Comparison of ENCODE assay signal across 10 mouse cellular contexts in the genomic region with DNA sequence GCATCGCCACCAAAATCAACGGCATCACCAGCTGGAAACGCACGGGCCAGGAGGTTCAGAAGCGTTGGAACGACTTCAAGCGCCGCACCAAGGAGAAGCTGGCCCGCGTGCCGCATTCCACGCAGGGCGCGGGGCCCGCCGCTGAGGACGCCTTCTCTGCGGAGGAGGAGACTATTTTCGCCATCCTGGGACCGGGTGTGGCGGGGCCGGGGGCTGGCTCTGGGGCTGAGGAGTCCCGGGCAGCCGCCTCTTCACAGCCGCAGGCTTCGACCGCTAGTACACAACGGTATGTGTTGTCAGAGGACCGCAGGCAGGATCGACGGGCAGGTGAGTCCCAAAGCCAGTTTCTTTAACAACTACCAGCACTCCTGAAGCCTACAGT. TPM values are rescaled to one million over a fixed set of nuclear protein-coding genes. Genes with fewer than 3 reads are reported as not detected.
A peak's percentile ranks its signal among the peaks of the same experiment; 100 is the strongest.
DNase-seq lines count a peak whose midpoint lies in the region; ATAC-seq and TF ChIP-seq lines count a peak whose summit lies in the region.
"Had no signal": no experiment of that assay in that cellular context is flagged by ENCODE, and none has a peak within 500 bp of the region (broad histone marks: within the 10 kb centered on the region; RNA-seq: fewer than 3 reads in every experiment).

No protein-coding gene starts in this region.

- no peak for TF ChIP-seq CTCF in C2C12 (IDR thresholded peaks at IDR 0.05; ENCODE audit: control insufficient read depth, insufficient read depth, insufficient read length)

- peak overlapping the region; percentile 36 for H3K4me3 ChIP-seq in C2C12 (ENCODE audit: insufficient read depth, poor library complexity, severe bottlenecking)
- H3K4me3 ChIP-seq in heart, embryonic 14.5 days (ENCODE audit: control insufficient read depth in 1 of 2, insufficient read depth in 1 of 2, low read depth in 1 of 2, low read length in 2 of 2): peak overlapping the region; percentile 42 to 44
- H3K4me3 ChIP-seq in limb, embryonic 14.5 days (replicated peaks; ENCODE audit: low read length): peak overlapping the region; percentile 49
- H3K4me3 ChIP-seq in neural tube, embryonic 15.5 days (replicated peaks): peak overlapping the region; percentile 60

- ATAC-seq in heart, embryonic 14.5 days (ENCODE audit: insufficient number of reproducible peaks, insufficient read depth, low FRiP score, low read depth): no peak
- no peak for ATAC-seq in limb, embryonic 14.5 days (ENCODE audit: low FRiP score, low read depth)
- no peak for ATAC-seq in neural tube, embryonic 15.5 days (ENCODE audit: low FRiP score)

- H3K27me3 ChIP-seq in C2C12 (ENCODE audit: control insufficient read depth, insufficient read depth, insufficient read length): peaks cover 8% of the 10 kb centered on the region
- H3K27me3 ChIP-seq in heart, embryonic 14.5 days (ENCODE audit: control insufficient read depth, insufficient read depth, low read length): peaks cover 26% of the 10 kb centered on the region
- H3K27me3 ChIP-seq in limb, embryonic 14.5 days (ENCODE audit: control insufficient read depth, insufficient read depth, low read length): peaks cover 16% of the 10 kb centered on the region
- H3K27me3 ChIP-seq in neural tube, embryonic 15.5 days (replicated peaks): peaks cover 6% of the 10 kb centered on the region; the same call in 1 of the 2 replicates

- H3K4me1 ChIP-seq in heart, embryonic 14.5 days (ENCODE audit: control insufficient read depth in 2 of 2, insufficient read depth in 2 of 2, low read length in 2 of 2): peaks cover 5 to 18% of the 10 kb centered on the region in 2 experiments
- H3K4me1 ChIP-seq in limb, embryonic 14.5 days (ENCODE audit: control insufficient read depth, insufficient read depth, low read length): peaks cover 10% of the 10 kb centered on the region
- peaks cover 49% of the 10 kb centered on the region for H3K4me1 ChIP-seq in neural tube, embryonic 15.5 days

- DNase-seq in gastrocnemius, adult 18-20 months (ENCODE audit: low spot score): peak; percentile 28
- no peak for DNase-seq in gastrocnemius, postnatal 4 days (ENCODE audit: low spot score in 2 of 2)
- DNase-seq in cerebellum, postnatal 10 days: peak; percentile 63 to 68
- DNase-seq in limb, embryonic 14.5 days (ENCODE audit: low spot score): no peak
- no peak for DNase-seq in adipocyte (ENCODE audit: low spot score)

- H3K4me2 ChIP-seq in heart, embryonic 14.5 days (ENCODE audit: low read length): peak overlapping the region; percentile 77
- peak overlapping the region; percentile 86 for H3K4me2 ChIP-seq in limb, embryonic 14.5 days (replicated peaks; ENCODE audit: low read depth, low read length, severe bottlenecking)
- H3K4me2 ChIP-seq in neural tube, embryonic 15.5 days: peak overlapping the region; percentile 84

- H3K9me3 ChIP-seq in heart, embryonic 14.5 days (ENCODE audit: control insufficient read depth, low read length): no peaks in the 10 kb centered on the region
- no peaks in the 10 kb centered on the region for H3K9me3 ChIP-seq in limb, embryonic 14.5 days (ENCODE audit: control insufficient read depth, low read length)
- H3K9me3 ChIP-seq in neural tube, embryonic 15.5 days (replicated peaks): no peaks in the 10 kb centered on the region

- no peaks in the 10 kb centered on the region for H3K79me3 ChIP-seq in C2C12 (ENCODE audit: low read depth)

- peak overlapping the region; percentile 30 for H3ac ChIP-seq in C2C12 (ENCODE audit: control insufficient read depth, insufficient read length, low read depth)

- H3K36me3 ChIP-seq in C2C12 (ENCODE audit: control insufficient read depth, insufficient read depth): no peaks in the 10 kb centered on the region
- no peaks in the 10 kb centered on the region for H3K36me3 ChIP-seq in heart, embryonic 14.5 days (ENCODE audit: control insufficient read depth, insufficient read depth, low read length)
- no peaks in the 10 kb centered on the region; the same call in 1 of the 2 replicates for H3K36me3 ChIP-seq in limb, embryonic 14.5 days (ENCODE audit: control insufficient read depth, insufficient read depth, low read length)
- H3K36me3 ChIP-seq in neural tube, embryonic 15.5 days: peaks cover 7% of the 10 kb centered on the region

- H3K9ac ChIP-seq in heart, embryonic 14.5 days (ENCODE audit: low read length): peak overlapping the region; percentile 59
- peak overlapping the region; percentile 50 for H3K9ac ChIP-seq in limb, embryonic 14.5 days (ENCODE audit: low read depth, low read length, severe bottlenecking)
- H3K9ac ChIP-seq in neural tube, embryonic 15.5 days (replicated peaks): peak overlapping the region; percentile 70

- 2% methylated on average over 31 of the region's 31 CpGs for WGBS in heart, embryonic 14.5 days
- WGBS in limb, embryonic 14.5 days: 2% methylated on average over 31 of the region's 31 CpGs
- 2% methylated on average over 31 of the region's 31 CpGs for WGBS in neural tube, embryonic 15.5 days

- H3K27ac ChIP-seq in heart, embryonic 14.5 days (replicated peaks in 1 of 2; ENCODE audit: control insufficient read depth in 1 of 2, insufficient read depth in 1 of 2, low read depth in 2 of 2, low read length in 2 of 2): no peak overlapping the region
- H3K27ac ChIP-seq in limb, embryonic 14.5 days (replicated peaks; ENCODE audit: low read depth, low read length): no peak overlapping the region
- H3K27ac ChIP-seq in neural tube, embryonic 15.5 days (replicated peaks): peak overlapping the region; percentile 97

- H3K79me2 ChIP-seq in C2C12 (ENCODE audit: control insufficient read depth, insufficient read depth): no peaks in the 10 kb centered on the region

- TF ChIP-seq POLR2A in limb, embryonic 14.5 days (IDR thresholded peaks at IDR 0.05; ENCODE audit: borderline replicate concordance, extremely low read depth, insufficient read depth, insufficient read length): no peak

TF ChIP-seq in C2C12, 6 proteins besides CTCF, POLR2A, EP300 and RAD21:
- TF ChIP-seq USF1 (IDR thresholded peaks at IDR 0.05; ENCODE audit: low read depth): no peak
- no peak for TF ChIP-seq CEBPB (IDR thresholded peaks at IDR 0.05; ENCODE audit: low read depth)
- no peak for TF ChIP-seq MYOG (IDR thresholded peaks at IDR 0.05; ENCODE audit: control insufficient read depth, extremely low read depth, insufficient read length)
- TF ChIP-seq MYOD1 (IDR thresholded peaks at IDR 0.05; ENCODE audit: control insufficient read depth, insufficient read length, low read depth): no peak
- no peak for TF ChIP-seq MAX (IDR thresholded peaks at IDR 0.05)
- no peak for TF ChIP-seq FOSL1 (IDR thresholded peaks at IDR 0.05; ENCODE audit: insufficient read depth, low read length, poor library complexity, severe bottlenecking)

RNA-seq across cellular contexts. Expression of a gene that starts 1.2 kb away (rescaled TPM):
- 1 to 10 TPM; 8.7 to 8.9 TPM for total RNA-seq in gastrocnemius, adult 18-20 months (2021)
- total RNA-seq in gastrocnemius, postnatal 4 days (2021): 1 to 10 TPM; 3.2 to 3.7 TPM
- 17.8 TPM for polyA plus RNA-seq in C2C12 (2012; fragmentation: generic; extraction: Trizol)
- 1.3 and 1.6 TPM in 2 replicates for polyA plus RNA-seq in heart, embryonic 14.5 days (2014; fragmentation: Nextera tagmentation; extraction: Ambion mirVana)
- 13.6 and 19.3 TPM in 2 replicates for polyA plus RNA-seq in limb, embryonic 14.5 days (2012; rRNA removed)
- 5.3 and 5.7 TPM in 2 replicates for polyA plus RNA-seq in limb, embryonic 14.5 days (2014; fragmentation: Nextera tagmentation; extraction: Ambion mirVana)
- 7.6 and 8.0 TPM in 2 replicates for polyA plus RNA-seq in neural tube, embryonic 15.5 days (2015; fragmentation: Nextera tagmentation; extraction: Ambion mirVana)

RNA-seq across cellular contexts. Expression of a gene that starts 5.1 kb away (rescaled TPM):
- total RNA-seq in gastrocnemius, adult 18-20 months (2021): not detected
- not detected for total RNA-seq in gastrocnemius, postnatal 4 days (2021)
- polyA plus RNA-seq in C2C12 (2012; fragmentation: generic; extraction: Trizol): not detected
- not detected in 2 replicates for polyA plus RNA-seq in heart, embryonic 14.5 days (2014; fragmentation: Nextera tagmentation; extraction: Ambion mirVana)
- polyA plus RNA-seq in limb, embryonic 14.5 days (2012; rRNA removed): 0.06 TPM in 1 of 2 replicates, not detected in the other
- not detected in 2 replicates for polyA plus RNA-seq in limb, embryonic 14.5 days (2014; fragmentation: Nextera tagmentation; extraction: Ambion mirVana)
- polyA plus RNA-seq in neural tube, embryonic 15.5 days (2015; fragmentation: Nextera tagmentation; extraction: Ambion mirVana): 0.84 and 0.93 TPM in 2 replicates
- total RNA-seq: CH12.LX; gastrocnemius, adult 8-10 months had no signal

RNA-seq across cellular contexts. Expression of a gene that starts 11.6 kb away (rescaled TPM):
- total RNA-seq in gastrocnemius, adult 18-20 months (2021): 10 to 100 TPM; 18.3 to 18.5 TPM
- total RNA-seq in gastrocnemius, postnatal 4 days (2021): 10 to 100 TPM; 36.6 to 38.1 TPM
- polyA plus RNA-seq in C2C12 (2012; fragmentation: generic; extraction: Trizol): 39.4 TPM
- polyA plus RNA-seq in heart, embryonic 14.5 days (2014; fragmentation: Nextera tagmentation; extraction: Ambion mirVana): 14.8 and 17.8 TPM in 2 replicates
- polyA plus RNA-seq in limb, embryonic 14.5 days (2012; rRNA removed): 36.1 and 46.8 TPM in 2 replicates
- polyA plus RNA-seq in limb, embryonic 14.5 days (2014; fragmentation: Nextera tagmentation; extraction: Ambion mirVana): 34.2 and 37.3 TPM in 2 replicates
- 28.4 and 28.6 TPM in 2 replicates for polyA plus RNA-seq in neural tube, embryonic 15.5 days (2015; fragmentation: Nextera tagmentation; extraction: Ambion mirVana)

RNA-seq across cellular contexts. Expression of a gene that starts 31.1 kb away (rescaled TPM):
- under 1 TPM in 1 of 2 experiments, not detected in 1; 0.09 TPM for total RNA-seq in gastrocnemius, adult 18-20 months (2021)
- under 1 TPM in 1 of 2 experiments, not detected in 1; 0.13 TPM for total RNA-seq in gastrocnemius, postnatal 4 days (2021)
- polyA plus RNA-seq in C2C12 (2012; fragmentation: generic; extraction: Trizol): 0.07 TPM
- polyA plus RNA-seq in heart, embryonic 14.5 days (2014; fragmentation: Nextera tagmentation; extraction: Ambion mirVana): not detected in 2 replicates
- 5.3 and 6.7 TPM in 2 replicates for polyA plus RNA-seq in limb, embryonic 14.5 days (2012; rRNA removed)
- polyA plus RNA-seq in limb, embryonic 14.5 days (2014; fragmentation: Nextera tagmentation; extraction: Ambion mirVana): 3.1 and 3.2 TPM in 2 replicates
- polyA plus RNA-seq in neural tube, embryonic 15.5 days (2015; fragmentation: Nextera tagmentation; extraction: Ambion mirVana): 0.31 and 1.3 TPM in 2 replicates
- total RNA-seq: gastrocnemius, adult 8-10 months had no signal

RNA-seq across cellular contexts. Expression of a gene that starts 31.9 kb away (rescaled TPM):
- 10 to 100 TPM; 74.1 to 74.6 TPM for total RNA-seq in gastrocnemius, adult 18-20 months (2021)
- total RNA-seq in gastrocnemius, postnatal 4 days (2021): 10 to 100 TPM; 61.4 to 63.8 TPM
- polyA plus RNA-seq in C2C12 (2012; fragmentation: generic; extraction: Trizol): 84.8 TPM
- 15.8 and 16.3 TPM in 2 replicates for polyA plus RNA-seq in heart, embryonic 14.5 days (2014; fragmentation: Nextera tagmentation; extraction: Ambion mirVana)
- 97.0 and 113 TPM in 2 replicates for polyA plus RNA-seq in limb, embryonic 14.5 days (2012; rRNA removed)
- polyA plus RNA-seq in limb, embryonic 14.5 days (2014; fragmentation: Nextera tagmentation; extraction: Ambion mirVana): 23.0 and 27.5 TPM in 2 replicates
- 26.4 and 28.3 TPM in 2 replicates for polyA plus RNA-seq in neural tube, embryonic 15.5 days (2015; fragmentation: Nextera tagmentation; extraction: Ambion mirVana)

Comparison
In these comparisons a context has a peak if more than half of its experiments do, and no peak if none do; other contexts are left out.
1. DNase-seq: peak in gastrocnemius, adult 18-20 months (single experiment) and cerebellum, postnatal 10 days (2 of 2); none in gastrocnemius, postnatal 4 days (0 of 2), limb, embryonic 14.5 days (single experiment) and adipocyte (single experiment).
2. Peak in every context shown above with its lines, with median percentiles within 50 percentile points of each other: H3K4me3 ChIP-seq, H3K4me2 ChIP-seq and H3K9ac ChIP-seq.